Mouse (Mus musculus): ENCODE results near the gene Tha1.

The Tha1 gene

DNA sequence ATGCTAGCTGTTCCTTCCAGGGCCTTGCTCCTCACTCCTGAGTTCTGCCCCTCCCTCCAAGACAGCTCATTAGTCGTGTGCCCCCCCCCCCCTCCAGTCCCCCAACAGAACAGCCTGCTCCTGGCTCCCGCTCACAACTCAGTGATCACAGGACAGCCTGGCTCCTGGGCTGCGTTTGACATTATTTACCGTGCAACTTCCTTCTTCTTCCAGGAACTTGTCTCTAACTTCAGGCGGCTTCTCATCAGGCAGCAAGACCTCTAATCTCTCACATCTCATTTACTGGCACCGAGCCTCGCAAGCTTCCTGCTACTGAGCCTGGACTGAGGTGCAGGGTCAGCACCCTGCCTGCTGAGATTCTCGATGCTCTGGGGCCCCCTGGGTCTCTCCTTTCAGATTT is 8.5 kb upstream of the Tha1 start:
- DNase-seq (ENCODE audit: low spot score): no peak

DNA sequence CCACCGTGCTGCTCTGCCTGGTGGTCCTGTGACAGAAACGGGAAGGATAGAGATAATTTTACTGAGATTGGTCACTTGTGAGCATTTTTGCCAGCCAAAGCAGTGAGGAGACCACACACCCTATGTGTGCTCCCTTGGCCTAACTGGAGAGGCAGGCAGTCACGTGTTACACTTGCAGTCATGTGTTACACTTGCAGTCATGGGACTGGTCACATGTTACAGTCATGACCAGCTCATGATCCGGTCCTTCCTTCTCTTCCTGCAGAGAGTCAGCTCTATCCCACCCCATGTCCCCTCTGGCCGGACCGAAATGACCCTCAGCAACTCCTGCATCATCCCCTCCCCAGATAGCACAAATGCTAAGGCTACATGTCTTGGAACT is 7.7 kb upstream of the Tha1 start:
- no peak for DNase-seq (ENCODE audit: low spot score)

DNA sequence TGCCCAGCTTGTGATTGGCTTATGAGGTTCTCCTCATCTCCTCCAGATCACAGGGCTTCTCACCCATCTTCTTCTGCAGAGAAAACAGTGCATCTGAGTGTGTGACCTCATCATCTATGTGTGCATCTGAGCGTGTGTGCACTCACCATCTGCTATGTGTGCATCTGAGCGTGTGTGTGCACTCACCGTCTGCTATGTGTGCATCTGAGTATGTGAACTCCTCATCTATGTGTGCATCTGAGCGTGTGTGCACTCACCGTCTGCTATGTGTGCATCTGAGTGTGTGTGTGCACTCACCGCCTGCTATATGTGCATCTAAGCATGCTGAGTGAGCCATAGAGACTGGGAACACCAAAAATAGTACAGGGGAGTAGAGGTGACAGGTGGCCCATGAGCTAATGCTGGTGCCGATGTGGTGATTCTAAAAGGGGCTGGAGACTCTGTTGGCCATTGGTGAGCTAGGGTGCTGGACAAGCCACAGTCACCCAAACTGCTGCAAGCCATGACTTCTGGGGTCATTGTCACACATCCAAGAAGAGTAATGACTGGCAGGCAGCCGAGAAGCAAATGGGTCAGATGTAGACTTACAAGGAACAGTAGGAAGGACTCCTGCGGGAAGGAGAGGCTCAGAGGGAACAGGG is 7.2 kb upstream of the Tha1 start:
- DNase-seq (ENCODE audit: low spot score): no peak

DNA sequence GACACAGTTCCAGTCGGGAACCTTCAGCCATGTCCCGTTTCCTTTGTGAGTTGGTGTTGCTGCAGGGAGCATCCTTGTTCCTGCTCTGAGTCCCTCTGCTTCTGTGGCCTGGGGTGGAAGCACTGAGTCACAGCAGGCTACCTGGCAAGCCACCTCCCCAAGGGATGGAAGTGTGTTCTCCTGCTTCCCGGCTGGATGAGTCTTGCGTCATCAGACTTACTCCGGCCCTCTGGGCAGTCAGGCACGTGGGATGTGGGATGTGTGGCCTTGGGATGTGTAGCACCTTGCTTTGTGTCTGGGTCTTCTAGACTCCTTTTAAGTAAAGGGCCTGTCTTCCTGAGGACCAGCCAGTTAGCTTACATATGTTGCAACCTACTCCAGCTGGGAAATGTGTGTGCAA is 6.4 kb upstream of the Tha1 start:
- no peak for DNase-seq (ENCODE audit: low spot score)

DNA sequence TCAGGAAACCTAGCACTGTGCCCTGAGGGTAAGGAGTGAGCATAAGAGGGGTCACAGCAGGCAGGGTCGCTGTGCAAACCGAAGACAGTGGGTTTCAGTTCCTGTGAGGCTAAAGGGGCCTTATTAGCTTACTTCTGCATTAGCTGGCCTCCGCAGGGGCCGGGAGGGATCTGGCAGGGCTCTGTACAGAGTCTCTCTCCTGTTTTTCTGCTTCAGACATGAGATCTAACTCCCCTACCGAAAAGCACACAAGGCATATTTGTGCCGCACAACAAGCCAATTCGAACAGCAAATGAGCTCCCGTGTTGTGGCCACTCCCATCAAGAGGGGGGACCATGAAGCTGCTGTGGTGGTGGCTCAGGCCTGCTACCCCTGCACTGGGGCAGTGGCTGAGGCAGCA is 5.6 kb upstream of the Tha1 start:
- no peak for DNase-seq (ENCODE audit: low spot score)

DNA sequence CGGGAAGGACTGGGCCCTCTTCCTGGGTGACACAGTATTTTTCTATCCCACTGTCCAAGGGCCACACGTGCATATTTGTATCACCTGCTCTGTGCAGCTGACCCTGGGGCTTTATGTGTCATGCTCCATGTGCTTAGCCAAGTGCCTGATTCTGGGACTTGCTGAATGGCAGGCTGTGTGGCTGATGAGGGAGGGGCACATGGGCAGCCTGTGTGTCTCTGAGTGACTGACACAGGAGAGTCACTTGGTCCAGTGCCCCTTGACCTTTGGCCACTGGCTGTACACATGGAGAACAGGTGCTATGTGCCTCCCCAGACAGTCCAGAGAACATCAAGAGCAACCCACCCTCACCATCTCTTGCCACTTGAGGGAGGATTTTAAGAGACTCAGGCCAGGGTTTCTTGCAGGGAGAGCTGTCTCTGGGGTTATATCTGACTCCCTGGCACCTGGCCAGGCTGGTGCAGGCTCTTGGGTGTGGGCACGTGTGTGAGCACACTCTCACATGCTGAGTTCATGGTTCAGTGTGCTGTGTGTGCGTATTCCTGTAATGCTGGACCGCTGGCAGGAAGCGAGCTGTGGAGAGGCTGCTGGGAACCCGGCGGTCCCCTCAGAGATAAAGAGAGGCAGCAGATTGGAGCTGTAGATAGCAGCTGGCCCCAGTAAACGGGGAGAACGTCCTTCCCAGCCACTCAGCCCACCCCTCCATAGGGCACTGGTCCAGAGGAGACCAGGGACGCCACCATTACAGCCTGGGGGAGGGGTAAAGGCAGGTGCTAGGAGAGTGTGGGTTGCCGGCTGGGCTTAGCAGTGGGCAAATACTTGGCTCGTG is 4.8 kb upstream of the Tha1 start:
- DNase-seq (ENCODE audit: low spot score): no peak

DNA sequence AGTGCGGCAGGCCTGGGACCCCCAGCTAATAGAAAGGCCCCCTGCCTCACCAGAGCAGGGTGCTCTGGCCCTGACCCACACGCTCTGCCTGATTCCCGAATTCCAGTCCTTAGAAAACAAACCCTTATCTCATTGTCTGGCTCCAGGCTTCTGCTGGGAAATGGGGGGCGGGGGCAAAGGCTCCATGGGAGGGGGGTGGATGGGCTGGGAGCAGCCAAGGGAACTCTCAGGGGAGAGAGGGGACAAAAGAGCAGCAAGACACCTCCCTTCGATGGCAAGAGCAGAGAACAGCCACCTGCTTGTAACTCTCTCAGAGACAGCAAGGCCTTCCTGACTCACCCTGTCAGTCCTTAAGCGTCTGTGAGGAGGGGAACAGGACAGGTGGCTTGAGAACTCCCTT is 2.4 kb upstream of the Tha1 start:
- DNase-seq (ENCODE audit: low spot score): no peak

DNA sequence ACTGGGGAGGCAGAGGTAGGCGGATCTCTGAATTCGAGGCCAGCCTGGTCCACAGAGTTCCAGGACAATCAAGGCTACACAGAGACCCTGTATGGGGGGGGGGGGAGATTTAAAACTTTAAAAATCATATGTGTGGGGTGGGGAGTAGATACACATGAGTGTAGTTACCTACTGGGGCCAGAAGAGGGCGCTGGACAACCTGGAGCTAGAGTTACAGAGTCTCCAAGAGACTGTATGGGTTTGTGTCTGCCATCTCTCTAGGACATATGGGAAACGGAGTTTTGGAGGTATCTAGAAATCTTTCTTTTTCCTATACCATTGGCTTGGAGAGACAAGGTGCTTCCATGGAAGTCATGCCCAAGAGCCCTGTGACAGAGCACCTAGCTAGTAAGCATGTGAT is 1.1 kb upstream of the Tha1 start:
- DNase-seq (ENCODE audit: low spot score): no peak

DNA sequence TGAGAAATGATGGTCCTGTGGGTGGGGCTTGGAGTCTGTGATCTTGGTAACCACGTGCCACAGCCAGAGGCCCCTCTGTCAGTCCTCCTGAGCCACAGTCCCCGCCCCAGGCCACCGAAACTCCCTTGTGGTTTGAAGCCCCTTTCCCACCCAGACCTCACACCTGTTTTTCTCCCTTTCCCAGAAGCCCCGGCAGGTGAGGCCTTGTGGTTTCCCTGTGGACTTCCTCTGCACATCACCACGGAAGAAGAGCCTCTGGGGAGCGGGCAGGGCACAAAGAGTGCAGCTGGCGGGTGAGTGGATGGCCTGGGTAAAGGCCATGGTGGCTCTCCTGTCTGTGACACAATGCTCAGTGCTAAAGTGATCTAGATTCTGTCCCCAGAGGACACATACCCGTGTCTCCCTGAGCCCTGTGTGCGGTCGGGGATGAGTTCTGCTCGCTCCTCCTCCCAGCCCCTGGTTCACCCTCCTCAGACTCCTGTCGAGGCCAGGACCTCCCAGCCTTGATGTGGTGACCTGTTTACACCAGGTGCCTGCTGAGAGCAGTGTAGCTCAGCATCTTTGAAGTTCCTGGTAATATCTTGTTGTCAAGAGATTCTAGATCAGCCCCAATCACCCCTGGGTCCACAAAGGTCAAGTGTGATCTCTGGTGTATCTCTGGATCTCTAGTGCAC is 1.2 kb downstream of the Tha1 start:
- DNase-seq (ENCODE audit: low spot score): no peak

DNA sequence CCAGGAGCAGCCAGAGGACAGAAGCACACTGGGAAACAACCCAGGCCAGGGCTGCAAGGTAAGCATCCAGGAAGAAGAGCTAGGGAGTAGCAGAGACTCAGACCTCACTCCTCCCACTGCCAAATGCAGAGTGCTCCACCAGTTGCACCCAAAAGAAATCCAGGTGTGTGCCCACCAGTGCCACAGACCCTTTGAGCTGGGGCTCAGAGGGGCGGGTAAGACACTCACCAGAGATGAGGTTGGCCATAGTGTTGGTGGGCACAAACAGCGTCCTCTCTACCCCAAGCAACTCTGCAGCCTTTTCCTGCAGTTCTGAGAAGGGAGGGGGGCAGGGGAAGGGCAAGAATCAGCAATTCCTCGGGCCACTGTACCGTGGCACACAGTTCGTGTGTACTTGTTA is 1.9 kb downstream of the Tha1 start:
- no peak for DNase-seq (ENCODE audit: low spot score)

DNA sequence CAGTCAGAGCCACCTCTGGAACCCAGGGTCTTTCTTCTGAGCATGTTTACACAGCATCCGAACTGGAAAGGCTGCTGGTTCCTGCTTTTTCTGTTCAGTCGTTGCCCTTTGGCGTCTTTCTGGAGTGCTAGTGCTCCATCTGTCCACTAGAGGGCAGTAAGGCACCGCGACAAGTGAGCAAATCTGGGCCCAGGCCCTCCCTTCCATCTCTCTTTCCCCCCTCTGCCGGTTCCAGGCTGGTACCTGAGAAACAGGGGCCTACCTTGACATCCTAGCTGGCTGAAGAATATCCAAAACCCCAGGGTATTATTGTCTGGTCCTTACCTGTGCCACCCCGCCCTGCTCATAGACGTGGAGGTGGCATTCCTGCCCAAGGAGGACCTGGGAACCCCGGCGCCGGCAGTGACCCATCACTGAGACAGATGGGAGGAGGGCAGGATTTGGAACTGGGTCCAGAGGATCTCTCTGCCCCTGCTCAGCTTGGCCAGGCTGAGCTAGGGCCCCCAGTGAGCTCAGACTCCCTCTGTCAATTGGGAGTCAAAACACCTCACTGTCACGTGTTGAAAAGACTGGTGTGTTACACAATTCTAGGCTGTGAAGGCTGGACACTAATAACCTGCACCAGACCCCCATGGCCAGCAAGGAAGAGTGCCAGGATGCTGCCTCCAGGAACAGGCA is 2.5 kb downstream of the Tha1 start:
- peak; percentile 65 for DNase-seq (ENCODE audit: low spot score)

DNA sequence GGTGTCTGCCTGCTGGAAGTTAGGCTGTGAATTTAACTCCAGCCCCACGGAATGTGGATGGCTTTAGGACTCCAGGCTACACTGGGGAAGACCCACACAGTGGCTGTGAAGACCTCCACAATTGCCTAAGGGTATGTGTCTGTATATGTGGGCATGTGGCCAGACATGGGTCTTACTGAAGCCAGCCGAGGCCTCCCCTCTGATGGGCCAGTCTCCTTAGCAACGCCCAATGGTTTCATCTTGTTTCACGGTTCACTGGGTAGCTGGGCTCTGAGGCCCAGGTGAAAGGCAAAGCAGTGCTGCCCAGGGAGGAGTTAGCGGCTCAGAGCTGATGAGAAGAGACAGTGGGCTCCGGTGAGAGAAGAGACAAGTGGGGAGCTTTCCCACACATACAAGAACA is 7.3 kb downstream of the Tha1 start:
- no peak for DNase-seq (ENCODE audit: low spot score)

DNA sequence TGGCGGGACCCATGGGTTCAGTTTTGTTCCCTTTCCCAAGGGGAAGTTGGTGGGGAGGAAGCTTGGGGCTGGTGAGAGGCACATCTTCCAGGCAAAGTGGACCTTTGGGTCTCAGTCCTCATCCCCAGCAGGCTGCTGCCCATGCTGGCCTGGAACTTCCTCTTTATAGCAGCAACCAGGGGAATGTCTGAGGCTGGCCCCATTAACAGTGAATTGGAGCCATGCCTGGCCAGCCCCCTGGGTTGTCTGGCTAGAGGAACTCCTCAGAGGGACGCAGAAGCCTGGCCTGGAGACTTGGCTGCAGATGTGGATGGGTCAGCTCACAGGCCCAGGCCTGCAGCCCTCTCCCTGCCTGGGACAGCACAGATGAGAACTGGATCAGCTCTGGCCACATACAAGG is 8.5 kb downstream of the Tha1 start:
- DNase-seq (ENCODE audit: low spot score): no peak

DNA sequence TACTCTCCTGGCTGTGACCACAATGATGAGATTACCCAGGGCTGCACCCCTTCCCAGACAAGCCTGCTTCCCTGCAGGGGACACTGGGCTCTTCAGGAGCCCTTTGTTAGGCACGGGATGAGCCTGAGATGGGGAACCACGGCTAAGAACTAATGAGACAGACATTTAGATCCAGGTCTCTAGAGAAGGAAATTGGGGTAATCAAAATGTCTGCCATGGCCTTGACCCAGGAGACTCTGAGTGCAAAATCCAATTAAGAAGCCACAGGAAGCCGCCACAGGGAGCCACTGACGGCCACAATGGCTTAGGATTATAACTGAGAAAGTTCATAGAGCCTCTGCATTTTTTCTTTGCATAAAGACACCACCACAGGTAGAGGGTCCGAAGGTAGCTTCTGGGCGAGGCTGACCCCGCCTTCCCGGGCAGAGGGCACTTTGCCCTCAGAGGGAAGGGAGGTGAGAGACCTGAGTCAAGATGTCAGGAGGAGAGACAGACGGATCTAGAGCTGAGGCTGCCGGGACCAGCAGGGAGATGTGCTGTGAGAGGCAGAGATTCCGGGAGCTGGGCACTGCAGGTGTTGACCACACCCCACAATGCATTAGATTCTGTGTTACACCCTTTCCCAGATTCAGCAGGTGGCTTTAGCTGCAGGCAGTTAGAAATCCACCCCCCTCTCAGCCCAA is 10.0 kb downstream of the Tha1 start:
- no peak for DNase-seq (ENCODE audit: low spot score)

DNA sequence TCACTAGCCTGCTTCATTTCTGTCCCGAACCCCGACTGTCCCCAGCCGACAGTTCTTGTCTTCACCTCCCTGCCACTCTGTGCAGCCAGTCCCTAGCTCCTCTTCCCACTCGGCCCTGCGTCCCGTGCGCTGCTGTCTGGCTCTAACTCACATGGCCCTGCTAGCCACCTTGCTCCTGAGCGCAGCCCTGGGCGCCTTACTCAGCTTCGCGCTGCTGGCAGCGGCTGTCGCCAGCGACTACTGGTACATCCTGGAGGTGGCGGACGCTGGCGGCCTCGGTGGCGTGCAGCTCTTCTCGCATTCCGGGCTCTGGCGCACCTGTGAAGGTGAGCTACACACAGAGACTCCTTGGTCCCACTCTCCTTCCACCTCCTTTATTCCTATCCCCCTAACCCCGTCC is 12.7 kb downstream of the Tha1 start, which contains the start of gene Tmem235:
Tmem235 (plus strand) TSS at position 152 of the 400 bp plus-strand sequence.
- DNase-seq (ENCODE audit: low spot score): no peak

DNA sequence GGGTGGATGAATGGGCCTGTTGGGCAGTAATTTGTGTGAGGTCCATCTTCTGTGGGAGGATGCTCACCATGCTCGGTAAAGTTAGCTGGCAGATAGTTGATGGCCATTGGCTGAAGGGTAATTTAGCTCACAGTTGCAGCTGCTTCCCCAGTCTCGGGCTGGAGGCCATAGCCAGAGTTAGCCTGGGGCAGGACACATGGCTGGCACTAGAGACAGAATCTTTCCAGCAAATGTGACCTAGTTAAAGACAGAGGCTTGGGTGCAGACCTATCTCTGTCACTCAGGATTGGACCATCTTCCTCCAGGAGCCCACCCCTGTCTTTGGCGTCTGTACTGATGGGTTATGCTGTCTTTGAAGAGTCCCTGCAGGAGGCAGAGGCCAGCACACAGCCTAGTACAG is 14.9 kb downstream of the Tha1 start:
- DNase-seq (ENCODE audit: low spot score): no peak

DNA sequence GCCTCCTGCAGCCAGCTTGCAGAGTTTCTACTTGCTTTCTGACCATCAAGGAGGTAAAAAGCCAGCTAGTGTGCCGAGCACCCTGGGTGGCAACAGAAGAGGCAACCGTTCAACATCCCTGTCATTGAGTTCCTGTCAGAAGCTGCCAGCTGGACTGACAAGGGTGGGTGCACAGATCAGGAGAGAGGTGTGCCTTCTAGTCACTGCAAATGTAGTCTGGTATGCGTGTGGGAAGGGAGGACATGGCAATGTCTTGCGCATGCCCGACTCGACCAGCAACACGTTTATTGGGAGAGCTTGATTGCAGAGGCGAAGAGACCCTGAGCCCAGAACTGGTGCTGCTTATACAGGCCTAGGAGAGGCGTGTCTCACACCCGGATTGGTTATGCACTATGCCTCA is 15.8 kb downstream of the Tha1 start:
- no peak for DNase-seq (ENCODE audit: low spot score)

DNA sequence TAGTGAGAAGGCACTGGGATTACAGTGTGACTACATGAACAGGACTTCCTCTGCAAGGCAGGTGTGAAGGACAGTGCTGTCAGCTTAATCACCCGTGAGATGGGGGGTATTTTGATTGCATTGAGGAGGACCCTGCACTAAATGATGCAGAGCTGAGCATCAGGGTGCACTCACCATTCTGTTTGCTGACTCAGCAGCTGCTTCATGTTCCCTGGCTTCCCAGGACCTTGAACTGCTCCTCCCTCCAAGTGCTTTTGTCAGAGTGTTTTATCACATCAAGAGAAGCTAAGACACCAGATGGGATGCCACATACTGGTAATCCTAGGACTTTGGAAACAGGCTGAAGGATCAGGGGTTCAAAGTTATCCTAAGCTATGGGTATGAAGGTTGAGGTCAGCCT is 17.3 kb downstream of the Tha1 start:
- DNase-seq (ENCODE audit: low spot score): no peak

DNA sequence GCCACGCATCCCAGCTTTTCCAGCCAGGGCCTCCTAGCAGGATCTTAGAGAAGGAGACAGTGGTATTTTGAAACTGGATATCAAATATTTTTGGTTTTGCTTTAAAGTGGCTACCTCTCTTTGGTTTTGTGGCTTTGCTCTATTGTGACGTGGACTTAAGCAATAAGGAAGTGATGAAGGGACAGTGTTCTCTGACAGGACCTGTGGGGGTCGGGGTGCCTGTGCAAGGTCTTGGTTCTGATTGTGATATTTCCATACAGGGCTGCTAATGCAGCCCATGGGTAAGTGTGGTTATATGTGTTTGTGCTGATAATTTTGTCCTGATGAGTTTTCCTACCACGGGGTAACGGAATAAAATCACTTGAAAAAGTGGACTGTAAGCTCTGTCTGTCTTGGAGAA is 17.9 kb downstream of the Tha1 start:
- no peak for DNase-seq (ENCODE audit: low spot score)

DNA sequence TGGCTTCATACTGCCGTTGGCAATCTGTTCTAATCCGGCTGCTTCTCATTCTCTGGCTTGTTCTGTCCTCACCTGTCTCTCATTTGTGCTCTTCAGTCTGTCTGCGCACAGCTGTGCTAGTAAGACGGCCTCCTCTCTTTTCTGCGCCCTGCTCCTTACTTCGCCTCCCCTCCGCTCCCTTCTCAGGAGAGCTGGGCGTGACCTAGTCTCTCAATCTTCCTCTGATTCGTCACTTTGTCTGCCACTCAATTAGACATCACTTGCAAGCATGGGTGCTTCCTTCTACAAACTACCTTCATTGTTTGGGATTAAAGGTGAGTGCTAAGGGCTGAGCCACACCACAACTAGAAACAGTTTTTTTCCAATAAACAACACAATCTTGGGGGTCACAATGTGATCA is 19.0 kb downstream of the Tha1 start:
- DNase-seq (ENCODE audit: low spot score): no peak

DNA sequence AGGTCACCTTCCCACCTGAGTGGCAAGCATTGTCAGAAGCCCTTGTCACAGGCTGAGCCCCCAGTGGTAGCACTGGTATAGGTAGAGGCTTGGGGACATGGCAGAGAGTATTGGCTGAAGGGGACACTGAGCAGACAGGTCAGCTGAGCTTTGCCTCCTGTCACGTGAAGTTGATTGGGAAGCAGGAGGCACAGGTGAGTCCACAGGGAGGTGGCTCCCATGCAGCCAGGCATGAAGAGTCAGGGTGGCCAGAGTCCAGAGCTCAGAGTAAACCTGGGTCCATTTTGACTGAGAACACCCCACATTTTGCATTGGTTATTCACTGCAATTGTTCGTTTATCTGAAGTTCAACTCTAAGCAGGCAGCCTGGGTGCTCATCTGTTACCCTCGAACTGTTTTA is 20.4 kb downstream of the Tha1 start:
- no peak for DNase-seq (ENCODE audit: low spot score)

DNA sequence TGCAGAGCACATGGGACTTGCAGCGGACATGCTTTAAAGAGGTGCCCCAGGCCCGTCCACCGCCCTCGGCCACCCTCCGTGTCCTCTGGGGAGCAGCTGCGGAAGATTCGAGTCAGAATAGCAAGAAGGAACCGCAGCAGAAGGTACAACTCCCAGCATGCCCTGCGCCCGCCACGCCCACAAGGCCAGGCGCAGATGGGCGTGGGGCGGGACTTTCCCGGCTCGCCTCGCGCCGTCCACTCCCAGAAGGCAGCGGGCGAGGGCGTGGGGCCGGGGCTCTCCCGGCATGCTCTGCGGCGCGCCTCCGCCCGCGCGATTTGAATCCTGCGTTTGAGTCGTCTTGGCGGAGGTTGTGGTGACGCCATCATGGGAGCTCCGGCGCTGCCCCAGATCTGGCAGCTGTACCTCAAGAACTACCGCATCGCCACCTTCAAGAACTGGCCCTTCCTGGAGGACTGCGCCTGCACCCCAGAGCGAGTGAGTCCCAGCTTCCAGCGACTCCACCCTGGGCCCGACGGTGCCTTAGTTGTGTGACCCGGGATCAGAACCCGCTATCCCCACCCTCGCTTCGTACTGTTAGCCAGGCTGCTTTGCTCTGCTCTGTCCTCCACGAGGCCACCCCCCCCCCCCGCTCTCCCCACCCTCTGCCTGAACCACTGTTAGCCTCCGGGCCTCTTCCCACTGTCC is 24.2 kb downstream of the Tha1 start, which contains the start of gene Birc5:
Birc5 (plus strand) TSS at position 267 of the 687 bp plus-strand sequence.
- peak; percentile 96 for DNase-seq (ENCODE audit: low spot score)
